Mouse (Mus musculus): ENCODE data around the gene 1700056E22Rik. TPM values are rescaled to one million over a fixed set of nuclear protein-coding genes. Genes with fewer than 3 reads are reported as not detected.

The 1700056E22Rik gene
- polyA plus RNA-seq, 1 experiment from 2014 or later: 2.4 TPM

DNA sequence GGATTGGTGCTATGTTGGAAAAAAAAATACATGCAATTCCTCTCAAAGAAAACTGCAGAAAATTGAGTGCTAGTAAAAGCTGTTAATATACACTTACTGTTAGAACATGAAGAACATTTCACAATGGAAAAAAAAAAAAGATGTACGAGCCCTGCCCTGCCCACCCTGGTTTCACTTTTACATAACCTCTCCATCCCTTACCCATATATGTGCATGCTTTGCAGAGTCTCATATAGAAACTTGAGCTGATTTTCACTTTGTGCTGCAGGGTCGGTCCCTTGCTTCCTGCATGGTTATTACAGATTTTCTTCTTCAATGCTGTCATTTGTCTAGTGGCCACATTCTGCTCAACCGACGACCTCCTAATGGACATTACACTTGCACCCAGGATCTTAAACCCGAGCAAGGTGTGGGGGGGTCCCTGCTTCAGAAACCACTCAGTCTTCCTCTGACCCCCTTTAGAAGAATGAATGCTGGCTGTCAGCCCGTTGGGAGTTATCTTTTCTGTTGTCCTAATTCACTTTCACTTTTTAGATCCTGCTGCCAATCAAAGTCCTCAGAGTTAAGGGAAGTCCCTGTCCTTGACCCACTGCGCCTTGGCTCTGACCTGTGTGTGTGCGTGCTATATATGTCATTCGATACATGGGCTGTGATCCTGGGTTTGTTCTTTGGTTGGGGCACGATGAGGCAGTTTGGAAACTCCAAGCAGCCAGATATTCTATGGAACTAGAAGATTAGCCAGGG lies 14.7 kb upstream of the 1700056E22Rik start:
- Histone ChIP-seq H3K27me3 (replicated peaks) (no peaks in the 10 kb centered on the region), H3K36me3 (peaks cover 5% of the 10 kb centered on the region), H3K9me3 (no peaks in the 10 kb centered on the region), H3K4me3 (0 out of 2 replicates have a peak overlapping the region, but pooled peaks have one; percentile 5), H3K4me2 (peak overlapping the region; percentile 51), H3K9ac (peak overlapping the region; percentile 38; the same call in 1 of the 2 replicates), H3K27ac (replicated peaks) (peak overlapping the region; percentile 58), H3K4me1 (peaks cover 65% of the 10 kb centered on the region)
- no peak for ATAC-seq (ENCODE audit: extremely low read depth, insufficient number of reproducible peaks, low FRiP score, low TSS enrichment)
- WGBS: 56% methylated on average over 10 of the region's 10 CpGs

DNA sequence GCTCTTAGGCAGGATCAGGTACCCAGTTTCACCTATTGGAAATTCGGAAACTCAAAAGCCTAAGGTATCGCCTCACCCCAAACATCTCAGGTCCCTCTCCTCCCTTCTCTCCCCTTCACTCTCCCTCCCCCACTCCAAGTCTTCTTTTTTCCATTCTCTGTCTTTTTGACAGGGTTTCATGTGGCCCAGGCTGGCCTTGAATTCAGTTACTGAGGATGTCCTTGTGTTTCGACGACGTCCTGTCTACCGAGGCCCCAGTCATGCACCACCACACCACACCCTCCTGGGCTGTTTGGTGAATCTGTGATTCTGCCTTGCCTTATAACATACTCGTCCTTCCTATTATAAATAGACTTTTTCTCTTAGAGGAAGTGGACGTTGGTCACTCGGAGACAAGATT lies 13.7 kb upstream of the 1700056E22Rik start:
- no peak overlapping the region for H3K4me2 ChIP-seq
- ATAC-seq (ENCODE audit: extremely low read depth, insufficient number of reproducible peaks, low FRiP score, low TSS enrichment): no peak
- 70% methylated on average over 9 of the region's 9 CpGs for WGBS
- H3K27ac ChIP-seq (replicated peaks): no peak overlapping the region
- peaks cover 59% of the 10 kb centered on the region for H3K4me1 ChIP-seq
- no peak overlapping the region for H3K9ac ChIP-seq
- peaks cover 5% of the 10 kb centered on the region for H3K36me3 ChIP-seq
- H3K27me3 ChIP-seq (replicated peaks): no peaks in the 10 kb centered on the region
- H3K4me3 ChIP-seq: no peak overlapping the region
- H3K9me3 ChIP-seq: no peaks in the 10 kb centered on the region

DNA sequence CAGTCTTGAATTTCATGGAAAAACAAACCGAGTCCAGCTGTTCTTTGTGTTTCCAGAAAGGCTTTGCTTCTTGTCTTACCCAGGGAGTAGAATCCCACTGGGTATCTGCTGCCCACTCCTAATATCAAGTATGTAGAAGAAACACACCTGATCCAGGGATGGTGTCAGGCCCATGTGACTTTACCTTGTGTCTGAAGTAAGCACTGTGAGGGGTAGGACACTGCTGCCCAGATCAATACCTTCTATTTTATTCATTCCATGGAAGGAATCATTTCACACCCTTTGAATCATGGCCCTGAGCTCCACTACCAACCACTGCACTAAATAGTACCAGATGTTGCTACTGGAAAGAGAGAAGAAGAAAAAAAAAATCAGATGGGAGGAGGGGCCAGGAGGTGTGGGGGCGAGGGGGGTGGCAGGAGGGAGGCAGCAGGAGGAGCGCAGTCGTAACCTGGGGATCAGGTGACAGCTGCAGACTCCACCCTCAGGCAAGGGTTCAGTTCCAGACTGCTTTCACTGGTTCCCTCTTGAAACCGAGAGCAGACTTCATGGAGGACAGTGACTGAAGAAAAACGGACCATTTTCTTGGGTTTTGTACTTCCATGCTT lies 12.1 kb upstream of the 1700056E22Rik start:
- Histone ChIP-seq H3K9ac (no peak overlapping the region), H3K4me1 (peaks cover 59% of the 10 kb centered on the region), H3K4me2 (no peak overlapping the region), H3K4me3 (no peak overlapping the region), H3K27ac (replicated peaks) (no peak overlapping the region), H3K27me3 (replicated peaks) (no peaks in the 10 kb centered on the region), H3K36me3 (peaks cover 5% of the 10 kb centered on the region), H3K9me3 (no peaks in the 10 kb centered on the region)
- ATAC-seq (ENCODE audit: extremely low read depth, insufficient number of reproducible peaks, low FRiP score, low TSS enrichment): no peak
- WGBS: 65% methylated on average over 6 of the region's 6 CpGs

DNA sequence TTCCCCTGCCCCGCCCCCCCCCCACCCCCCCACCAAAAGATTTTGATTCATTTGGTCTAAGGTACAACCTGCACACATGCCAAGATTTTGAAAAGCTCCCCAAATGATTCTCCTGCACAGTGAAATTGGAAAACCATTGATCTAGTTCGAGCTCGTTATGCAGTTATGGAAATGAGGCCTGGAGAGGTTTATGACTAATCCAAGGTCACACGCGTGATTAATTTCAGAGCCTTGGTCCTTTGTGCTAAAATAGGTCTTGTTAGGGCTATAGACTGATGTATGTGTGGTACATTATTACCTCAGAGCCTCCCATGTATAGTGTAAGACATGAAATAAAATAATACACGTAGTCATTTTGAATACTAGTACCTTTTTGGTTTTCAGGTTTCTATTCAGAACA lies 9.3 kb upstream of the 1700056E22Rik start:
- no peak overlapping the region for H3K4me3 ChIP-seq
- no peak overlapping the region for H3K4me2 ChIP-seq
- H3K9ac ChIP-seq: no peak overlapping the region
- H3K27me3 ChIP-seq (replicated peaks): no peaks in the 10 kb centered on the region
- no peak for ATAC-seq (ENCODE audit: extremely low read depth, insufficient number of reproducible peaks, low FRiP score, low TSS enrichment)
- no peak overlapping the region for H3K27ac ChIP-seq (replicated peaks)
- peaks cover 60% of the 10 kb centered on the region for H3K4me1 ChIP-seq
- 94% methylated on average over 6 of the region's 6 CpGs for whole genome bisulfite sequencing
- peaks cover 16% of the 10 kb centered on the region for H3K36me3 ChIP-seq
- no peaks in the 10 kb centered on the region for H3K9me3 ChIP-seq

DNA sequence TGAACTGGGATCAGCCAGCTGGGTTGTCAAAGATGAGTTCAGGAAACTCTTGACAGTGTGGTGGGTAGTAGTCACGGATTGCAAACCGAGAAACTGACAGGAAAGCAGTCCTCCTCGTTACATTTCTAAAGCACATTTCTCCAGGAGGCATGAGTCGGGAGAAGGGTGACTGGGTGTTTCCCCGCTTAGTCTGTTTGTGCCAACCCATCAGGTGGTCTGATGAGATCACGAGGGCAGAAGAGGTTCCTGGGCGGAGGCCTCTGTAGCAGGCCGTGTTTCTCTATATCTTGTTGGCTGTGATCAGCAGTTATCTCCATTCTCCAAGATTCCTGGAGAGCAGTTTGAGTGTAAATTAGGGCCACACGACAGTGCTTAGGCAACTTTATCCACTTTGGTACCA lies 8.6 kb upstream of the 1700056E22Rik start:
- Histone ChIP-seq H3K36me3 (peaks cover 22% of the 10 kb centered on the region), H3K4me1 (peaks cover 61% of the 10 kb centered on the region), H3K27ac (replicated peaks) (peak overlapping the region; percentile 98), H3K4me2 (peak overlapping the region; percentile 59), H3K9ac (peak overlapping the region; percentile 70), H3K27me3 (replicated peaks) (no peaks in the 10 kb centered on the region), H3K4me3 (no peak overlapping the region), H3K9me3 (no peaks in the 10 kb centered on the region)
- 46% methylated on average over 9 of the region's 9 CpGs for WGBS
- no peak for ATAC-seq (ENCODE audit: extremely low read depth, insufficient number of reproducible peaks, low FRiP score, low TSS enrichment)

DNA sequence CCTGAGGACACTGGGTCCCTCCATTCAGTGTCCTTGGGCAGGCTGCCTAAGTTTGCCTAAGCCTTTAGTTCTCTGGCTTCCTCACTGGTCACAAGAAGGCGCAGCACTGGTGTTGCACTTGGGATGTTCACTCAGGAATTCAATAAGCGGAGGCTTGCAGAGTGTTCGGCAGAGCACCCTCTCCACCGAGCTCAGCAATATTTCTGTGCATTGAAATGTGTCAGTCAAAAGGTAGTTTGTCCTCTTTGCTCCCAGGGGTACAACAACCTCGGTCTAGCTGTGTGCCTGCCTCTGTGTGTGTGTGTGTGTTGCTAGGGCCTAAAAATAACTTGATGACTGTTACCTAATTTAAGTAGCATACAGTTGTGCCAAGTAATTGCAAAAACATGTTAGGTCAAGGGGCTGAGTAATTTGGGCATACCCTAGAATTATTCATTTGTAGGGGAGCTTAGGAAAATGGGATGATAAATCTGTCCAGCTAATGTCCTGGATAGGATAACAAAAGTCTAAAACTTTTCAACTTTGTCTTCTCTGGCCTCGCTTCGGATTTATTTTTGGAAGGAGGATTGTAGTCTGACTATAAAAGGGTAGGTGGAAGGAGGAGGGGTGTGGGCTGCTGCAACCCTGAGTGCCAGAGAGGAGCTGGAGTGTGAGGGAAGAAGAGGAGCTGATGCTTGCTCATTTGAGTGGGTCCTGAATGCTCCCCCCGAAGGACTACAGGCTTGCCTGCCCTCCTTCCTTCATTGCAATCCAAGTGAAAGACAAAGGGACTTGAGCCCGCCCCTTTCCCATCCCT lies 7.9 kb upstream of the 1700056E22Rik start:
- peaks cover 30% of the 10 kb centered on the region for H3K36me3 ChIP-seq
- H3K27ac ChIP-seq (replicated peaks): peak overlapping the region; percentile 98
- H3K9me3 ChIP-seq: no peaks in the 10 kb centered on the region
- ATAC-seq (ENCODE audit: extremely low read depth, insufficient number of reproducible peaks, low FRiP score, low TSS enrichment): peak; percentile 69
- H3K4me1 ChIP-seq: peaks cover 64% of the 10 kb centered on the region
- H3K4me2 ChIP-seq: peak overlapping the region; percentile 59
- H3K9ac ChIP-seq: peak overlapping the region; percentile 76
- peak overlapping the region; percentile 30 for H3K4me3 ChIP-seq
- WGBS: 39% methylated on average over 9 of the region's 9 CpGs
- H3K27me3 ChIP-seq (replicated peaks): no peaks in the 10 kb centered on the region

DNA sequence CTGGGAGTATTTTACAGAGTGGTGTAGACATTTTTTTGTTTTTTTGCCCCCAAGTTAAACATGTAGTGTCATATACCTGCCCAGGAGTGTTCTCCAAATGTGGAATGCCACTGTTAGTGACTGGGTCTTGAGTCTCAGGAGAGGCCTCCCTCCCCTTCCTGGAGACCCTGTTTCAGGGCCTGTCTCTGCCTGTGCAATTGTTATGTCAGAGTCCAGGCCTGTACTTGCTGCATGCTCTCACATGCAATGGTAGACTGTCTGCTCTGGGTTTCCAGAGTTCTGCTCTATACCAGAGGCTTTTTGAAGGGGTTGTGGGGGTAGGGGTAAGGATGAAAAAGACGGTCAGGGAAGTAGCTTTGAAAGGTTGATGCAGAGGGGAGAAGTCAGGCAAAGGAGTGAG lies 6.8 kb upstream of the 1700056E22Rik start:
- no peak for ATAC-seq (ENCODE audit: extremely low read depth, insufficient number of reproducible peaks, low FRiP score, low TSS enrichment)
- WGBS: 63% methylated on average over 1 of the region's 1 CpGs
- peaks cover 75% of the 10 kb centered on the region for H3K4me1 ChIP-seq
- H3K27me3 ChIP-seq (replicated peaks): no peaks in the 10 kb centered on the region
- H3K4me3 ChIP-seq: no peak overlapping the region
- H3K27ac ChIP-seq (replicated peaks): peak overlapping the region; percentile 98
- H3K4me2 ChIP-seq: peak overlapping the region; percentile 59
- H3K9me3 ChIP-seq: no peaks in the 10 kb centered on the region
- H3K9ac ChIP-seq: peak overlapping the region; percentile 76
- peaks cover 33% of the 10 kb centered on the region for H3K36me3 ChIP-seq

DNA sequence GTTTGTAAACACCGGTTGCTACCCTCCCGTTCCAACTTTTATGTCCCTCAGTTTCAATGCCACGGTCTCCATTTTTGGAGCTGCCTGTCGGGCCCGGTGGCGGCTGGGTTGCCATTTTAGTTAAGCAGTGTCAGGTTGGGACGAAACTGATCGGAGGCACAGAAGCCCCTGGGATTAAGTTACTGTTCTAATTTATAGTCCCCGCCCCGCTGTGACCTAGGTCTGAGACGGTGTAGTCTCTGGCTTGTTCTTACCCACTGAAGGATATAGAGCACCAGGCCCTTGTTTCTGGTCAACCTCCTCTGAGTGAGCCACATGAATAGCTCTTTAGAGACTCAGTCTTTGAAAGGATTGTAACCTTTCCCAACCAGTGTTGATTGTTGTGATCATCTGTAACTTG lies 6.1 kb upstream of the 1700056E22Rik start:
- Histone ChIP-seq H3K9me3 (no peaks in the 10 kb centered on the region), H3K9ac (no peak overlapping the region), H3K27me3 (replicated peaks) (no peaks in the 10 kb centered on the region), H3K4me3 (no peak overlapping the region), H3K27ac (replicated peaks) (peak overlapping the region; percentile 98), H3K4me2 (peak overlapping the region; percentile 33), H3K4me1 (peaks cover 79% of the 10 kb centered on the region), H3K36me3 (peaks cover 33% of the 10 kb centered on the region)
- WGBS: 94% methylated on average over 11 of the region's 11 CpGs
- ATAC-seq (ENCODE audit: extremely low read depth, insufficient number of reproducible peaks, low FRiP score, low TSS enrichment): no peak

DNA sequence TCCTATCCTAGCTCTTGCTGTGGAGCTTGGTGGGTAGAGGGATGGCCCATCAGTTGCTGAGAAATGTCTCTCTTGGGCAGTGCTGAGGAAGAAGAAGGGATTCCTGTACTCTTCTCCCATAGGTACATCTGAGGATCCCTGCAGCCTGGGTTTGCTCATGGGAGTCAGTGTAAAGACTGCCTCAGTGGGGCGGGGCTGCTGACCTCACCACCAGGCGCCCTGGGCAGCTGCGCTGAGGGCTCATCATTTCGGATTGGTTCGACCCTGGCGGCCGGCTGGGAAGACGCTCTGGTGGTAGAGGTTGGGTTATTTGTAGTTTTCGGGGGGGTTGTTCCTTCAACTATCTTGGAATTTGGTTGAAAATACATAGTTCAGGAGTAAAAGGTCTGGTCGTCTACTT lies 5.2 kb upstream of the 1700056E22Rik start:
- H3K9ac ChIP-seq: no peak overlapping the region

DNA sequence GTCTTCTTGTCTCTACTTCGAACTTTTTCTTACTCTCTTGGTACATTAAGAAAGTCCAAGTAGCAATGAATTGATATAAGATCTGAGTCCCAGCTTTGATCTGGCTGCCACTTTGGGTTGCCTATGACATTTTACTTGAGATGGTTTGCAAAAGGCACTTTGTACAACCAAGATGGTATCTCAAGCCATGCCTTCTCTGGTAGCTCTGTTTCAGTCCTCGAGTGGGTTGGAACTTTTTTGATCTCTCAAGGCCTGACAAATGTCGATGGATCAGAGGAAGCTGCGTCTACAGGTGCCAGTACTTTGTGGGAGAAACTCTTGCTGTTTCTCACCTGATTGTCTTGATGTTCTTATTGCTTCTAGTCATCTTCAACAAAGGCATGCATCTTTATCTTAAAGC lies 3.7 kb upstream of the 1700056E22Rik start:
- Histone ChIP-seq H3K27ac (replicated peaks) (no peak overlapping the region), H3K4me2 (0 out of 2 replicates have a peak overlapping the region, but pooled peaks have one; percentile 33)

More for the DNA sequence above, 5.2 kb upstream of the 1700056E22Rik start:
- 91% methylated on average over 10 of the region's 10 CpGs for WGBS
- no peak overlapping the region for H3K4me3 ChIP-seq
- no peaks in the 10 kb centered on the region for H3K9me3 ChIP-seq
- peak overlapping the region; percentile 98; the same call in 1 of the 2 replicates for H3K27ac ChIP-seq (replicated peaks)
- H3K36me3 ChIP-seq: peaks cover 28% of the 10 kb centered on the region
- peak overlapping the region; percentile 33; the same call in 1 of the 2 replicates for H3K4me2 ChIP-seq
- ATAC-seq (ENCODE audit: extremely low read depth, insufficient number of reproducible peaks, low FRiP score, low TSS enrichment): no peak
- H3K4me1 ChIP-seq: peaks cover 79% of the 10 kb centered on the region
- H3K27me3 ChIP-seq (replicated peaks): no peaks in the 10 kb centered on the region

DNA sequence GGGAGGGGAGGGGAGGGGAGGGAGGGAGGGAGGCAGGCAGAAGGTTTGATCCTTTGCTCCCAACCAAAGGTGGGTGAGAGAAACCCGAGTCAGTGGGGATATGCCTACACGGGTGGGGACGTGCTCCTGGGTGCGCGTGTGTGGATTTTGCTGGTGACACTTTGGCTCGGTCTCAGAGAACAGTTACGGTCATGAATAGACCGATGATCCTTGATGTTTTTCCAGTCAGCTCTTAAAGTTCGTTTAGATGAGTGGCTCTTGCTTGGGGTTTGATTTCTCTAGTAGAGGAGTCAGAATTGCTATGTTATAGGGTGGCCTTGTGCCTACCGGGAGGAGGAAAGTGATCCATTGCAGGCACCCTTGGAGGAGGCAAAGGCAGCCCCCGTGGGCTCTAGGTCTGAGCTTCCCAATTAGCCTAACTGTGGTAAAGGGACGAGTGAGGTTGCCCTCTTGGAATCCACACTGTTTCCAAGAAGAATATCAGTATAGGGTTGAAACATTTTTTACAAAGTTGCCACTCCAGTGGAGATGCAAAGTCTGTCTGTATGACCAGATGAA lies 1.3 kb upstream of the 1700056E22Rik start:
- Histone ChIP-seq H3K9ac (peak overlapping the region; percentile 88), H3K4me2 (peak overlapping the region; percentile 77), H3K9me3 (no peaks in the 10 kb centered on the region), H3K27ac (replicated peaks) (peak overlapping the region; percentile 87), H3K27me3 (replicated peaks) (no peaks in the 10 kb centered on the region), H3K4me3 (peak overlapping the region; percentile 85), H3K36me3 (peaks cover 28% of the 10 kb centered on the region), H3K4me1 (peaks cover 59% of the 10 kb centered on the region)
- no peak for ATAC-seq (ENCODE audit: extremely low read depth, insufficient number of reproducible peaks, low FRiP score, low TSS enrichment)
- WGBS: 5% methylated on average over 12 of the region's 12 CpGs

More for the DNA sequence above, 3.7 kb upstream of the 1700056E22Rik start:
- Histone ChIP-seq H3K4me3 (no peak overlapping the region), H3K9ac (no peak overlapping the region), H3K9me3 (no peaks in the 10 kb centered on the region), H3K4me1 (peaks cover 76% of the 10 kb centered on the region), H3K36me3 (peaks cover 28% of the 10 kb centered on the region), H3K27me3 (replicated peaks) (no peaks in the 10 kb centered on the region)
- no peak for ATAC-seq (ENCODE audit: extremely low read depth, insufficient number of reproducible peaks, low FRiP score, low TSS enrichment)
- WGBS: 77% methylated on average over 4 of the region's 4 CpGs
